Mouse (Mus musculus) adrenal gland, postnatal 14 days (tissue): Measurements from ENCODE around the gene Ccr1l1. TPM values are rescaled to one million over a fixed set of nuclear protein-coding genes. Genes with fewer than 3 reads are reported as not detected.
A peak's percentile ranks its signal among the peaks of the same experiment; 100 is the strongest.

ENCODE experiments used
- DNase-seq: peaks from one replicate; pipeline ENCODE4 v3.0.0; 2021; ENCODE audit warnings: mixed read lengths
- total RNA-seq: library from RNA; stranded (reverse); gene quantifications from 2 replicates; pipeline ENCODE4 v1.2.3, GENCODE M21; 2021

The Ccr1l1 gene
- total RNA-seq, 1 experiment from 2014 or later, result not detected

DNA sequence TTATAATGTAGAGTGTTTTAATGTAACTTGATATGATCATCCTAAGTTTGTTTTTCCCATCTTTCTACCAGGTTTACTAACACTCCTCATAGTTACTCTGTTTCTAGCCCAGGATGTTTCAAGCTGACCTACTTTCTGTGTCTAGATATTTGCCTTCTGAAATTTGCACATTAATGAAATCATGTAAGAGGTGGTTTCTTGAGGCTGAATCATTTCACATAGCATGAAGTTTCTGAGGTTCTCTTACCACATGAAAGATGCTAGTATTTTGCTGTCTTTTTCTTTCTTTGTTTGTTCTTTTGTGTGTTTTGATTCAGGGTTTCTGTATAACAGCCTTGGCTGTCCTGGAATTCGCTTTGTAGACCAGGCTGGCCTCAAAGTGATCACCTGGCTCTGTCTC, 18.0 kb downstream of the Ccr1l1 start:
- DNase-seq, result no peak

DNA sequence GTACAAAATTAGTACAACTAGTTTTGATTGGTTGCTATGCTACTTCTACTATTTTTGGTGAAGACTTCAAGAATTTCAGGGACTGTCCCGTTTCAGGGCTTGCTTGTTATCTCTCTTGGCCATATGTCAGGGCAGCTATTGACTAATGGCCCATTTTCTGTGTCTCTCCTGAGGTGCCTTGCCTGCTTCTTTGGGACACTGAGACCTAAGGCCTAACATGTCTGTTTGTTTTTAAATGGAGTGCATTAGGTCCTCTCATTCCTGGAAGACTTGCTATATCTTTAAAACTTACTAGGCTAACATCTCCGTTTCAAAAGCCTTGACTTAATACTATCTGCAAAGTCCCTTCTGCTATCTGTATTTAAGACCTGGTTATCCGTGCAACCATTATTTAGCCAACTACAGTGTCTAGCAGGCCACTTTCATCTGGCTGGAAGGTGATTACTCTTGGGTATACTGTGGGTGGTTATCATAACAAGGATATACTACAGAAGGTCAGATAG, 20.2 kb downstream of the Ccr1l1 start:
- no peak for DNase-seq

DNA sequence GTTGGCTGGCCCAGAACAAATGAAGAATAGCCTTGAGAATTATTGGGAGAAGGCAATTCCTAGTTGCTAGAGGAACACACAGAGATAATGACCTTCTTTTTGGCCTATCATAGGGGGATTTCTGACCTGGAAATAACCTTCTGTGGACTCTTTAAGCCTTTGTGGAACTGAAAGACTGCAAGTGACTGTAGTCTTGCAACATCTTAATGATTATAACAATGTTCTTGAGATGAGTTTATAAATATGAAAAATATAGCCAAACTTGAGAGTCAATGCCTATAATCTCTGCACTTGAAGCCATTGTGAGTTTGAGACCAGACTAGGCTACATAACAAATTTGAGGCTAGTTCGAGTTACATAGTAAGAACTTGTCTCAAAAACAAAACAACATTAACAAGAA, 21.3 kb downstream of the Ccr1l1 start:
- DNase-seq, result no peak

DNA sequence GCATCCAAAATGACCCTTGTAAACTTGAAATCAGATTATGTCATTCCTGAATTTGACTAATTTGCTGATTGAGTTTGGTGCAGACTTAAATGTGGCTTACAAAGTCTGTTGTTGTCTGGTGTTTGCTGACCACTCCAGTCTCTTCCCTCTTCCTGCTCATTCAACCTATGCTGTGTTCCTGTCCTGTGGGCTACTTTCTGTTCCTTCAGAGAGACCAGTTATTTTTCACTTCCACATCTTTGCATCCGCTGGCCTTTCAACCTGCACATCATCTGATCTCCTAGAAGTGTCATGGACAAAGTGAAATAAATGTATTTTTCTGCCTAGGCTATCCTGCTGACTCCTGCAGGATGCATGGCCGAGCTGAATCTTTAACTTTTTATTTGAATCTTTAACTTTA, 24.7 kb downstream of the Ccr1l1 start:
- no peak for DNase-seq

DNA sequence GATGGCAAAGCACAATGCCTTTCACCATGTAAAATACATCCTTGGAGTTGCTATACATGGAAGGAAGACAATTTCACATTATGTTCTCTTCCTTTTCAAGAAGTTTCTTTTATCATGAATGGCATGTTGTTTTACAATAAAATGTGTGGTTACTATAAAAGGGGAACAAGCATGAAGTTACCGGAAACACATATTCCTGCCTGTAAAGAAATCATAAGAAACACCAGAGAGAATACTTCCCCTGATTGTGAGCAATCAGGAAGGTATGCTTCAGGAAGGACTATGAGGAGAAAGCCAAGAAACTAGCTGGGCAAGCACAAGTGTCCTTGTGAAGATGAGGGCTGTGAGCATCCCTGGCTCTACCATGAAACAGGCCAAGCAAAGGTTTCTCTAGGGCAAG, 27.0 kb downstream of the Ccr1l1 start:
- DNase-seq, result no peak

DNA sequence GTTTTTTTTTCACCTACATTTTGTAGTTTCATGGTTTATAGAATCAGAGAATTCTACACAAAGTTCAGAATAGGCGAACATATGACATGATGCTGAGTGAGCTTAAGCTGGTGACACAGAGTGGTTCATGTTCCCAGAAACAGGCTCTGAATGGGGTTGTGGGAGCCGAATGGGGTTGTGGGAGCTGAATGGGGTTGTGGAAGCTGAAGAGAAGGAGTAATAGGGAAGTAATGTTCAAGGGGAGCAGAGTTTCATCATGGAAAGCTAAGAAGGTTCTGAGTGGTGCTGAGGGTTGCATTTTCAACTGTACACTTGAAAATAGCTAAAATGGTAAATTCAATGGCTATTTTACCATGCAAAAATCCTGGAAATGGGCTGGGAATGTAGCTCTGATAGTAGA, 28.8 kb downstream of the Ccr1l1 start:
- DNase-seq, result no peak

DNA sequence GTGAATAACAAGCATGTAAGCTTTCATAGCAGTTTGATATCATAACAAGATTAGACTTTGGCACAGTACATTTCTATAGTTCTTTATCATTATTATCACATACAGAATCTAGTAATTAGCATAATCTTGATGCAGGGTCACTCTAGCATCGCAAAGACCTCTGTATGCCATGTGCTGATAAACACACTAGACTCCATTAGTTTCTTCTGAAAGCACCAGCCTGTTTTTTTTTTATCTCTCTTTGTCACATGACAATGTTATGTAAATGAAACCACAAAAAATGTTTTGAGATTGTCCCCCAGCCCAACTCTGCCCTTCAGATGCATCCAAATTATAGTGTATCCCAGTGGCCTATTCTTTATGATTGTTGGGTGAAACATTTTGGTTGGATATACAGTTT, 30.4 kb downstream of the Ccr1l1 start:
- DNase-seq, result no peak

DNA sequence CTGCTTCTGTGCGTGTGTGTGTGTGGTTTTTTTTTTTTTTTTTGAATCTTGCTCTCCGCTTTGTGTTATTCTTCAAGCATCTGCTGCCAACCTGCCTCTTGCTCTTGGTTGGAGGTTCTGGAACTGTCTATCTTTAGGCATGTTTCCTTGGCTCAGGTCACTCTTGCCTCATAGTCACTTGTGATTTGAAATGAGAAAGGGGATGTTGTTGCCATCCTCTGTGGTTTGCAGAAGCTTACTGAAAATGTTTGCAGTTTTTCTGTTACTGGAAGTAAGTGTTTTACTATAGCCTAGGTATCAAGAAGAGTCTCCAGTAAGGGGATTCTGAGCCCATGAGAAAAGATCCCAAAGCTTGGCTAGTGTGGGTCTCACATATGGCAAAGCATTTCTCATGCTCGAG, 36.2 kb downstream of the Ccr1l1 start:
- no peak for DNase-seq

DNA sequence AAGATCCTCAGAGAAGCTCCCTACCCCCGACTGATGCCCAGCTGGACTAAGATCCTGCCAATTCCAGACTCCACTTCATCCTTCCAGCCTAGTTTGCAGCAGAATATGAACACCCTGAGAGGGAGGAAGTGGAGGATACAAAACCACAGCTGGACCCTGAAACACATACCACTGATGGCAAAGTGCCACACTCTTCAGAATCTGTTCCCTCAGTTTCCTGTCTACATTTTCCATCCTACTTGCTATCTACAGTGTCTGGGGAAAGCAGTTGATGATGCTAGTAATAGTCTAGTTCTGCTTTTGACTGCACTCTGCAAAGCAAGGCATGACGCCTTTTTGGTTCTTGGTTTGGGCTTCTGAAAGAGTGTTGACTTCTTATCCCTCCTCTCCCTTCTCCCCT, 36.9 kb downstream of the Ccr1l1 start:
- no peak for DNase-seq

DNA sequence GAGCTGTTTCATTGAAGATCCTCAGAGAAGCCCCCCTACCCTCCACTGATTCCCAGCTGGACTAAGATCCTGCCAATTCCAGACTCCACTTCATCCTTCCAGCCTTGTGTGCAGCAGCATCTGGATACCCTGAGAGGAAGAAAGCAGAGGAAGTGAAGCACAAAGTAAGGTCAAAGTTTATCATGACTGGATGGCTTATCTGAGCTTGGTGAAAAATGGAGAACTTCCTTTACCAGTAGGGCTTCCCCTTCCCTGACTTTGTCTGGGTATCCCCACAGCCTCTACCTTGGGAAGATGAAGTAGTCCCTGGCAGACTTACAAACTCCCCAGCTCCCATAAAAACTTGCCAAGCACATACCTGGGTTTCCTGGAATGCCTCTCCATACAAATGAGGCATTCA, 37.6 kb downstream of the Ccr1l1 start:
- DNase-seq, result no peak

DNA sequence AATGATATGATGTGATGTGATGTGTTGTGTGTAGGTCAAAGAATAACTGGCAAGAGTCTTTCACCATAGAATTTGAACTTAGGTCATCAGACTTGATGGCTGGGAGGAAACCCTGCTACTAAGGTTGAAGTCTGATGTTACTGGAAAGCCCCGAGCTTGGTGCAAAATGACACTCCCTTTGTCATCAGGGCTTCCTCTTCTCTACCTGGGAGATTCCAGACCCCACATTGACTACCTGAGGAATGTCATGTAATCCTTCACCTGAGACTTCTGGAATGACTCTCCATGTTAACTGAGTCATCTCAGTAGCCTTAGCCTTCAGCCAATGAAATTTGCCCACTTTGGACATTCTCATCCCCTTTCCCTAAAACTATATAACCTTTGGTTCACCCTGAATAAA, 38.0 kb downstream of the Ccr1l1 start:
- DNase-seq, result no peak

DNA sequence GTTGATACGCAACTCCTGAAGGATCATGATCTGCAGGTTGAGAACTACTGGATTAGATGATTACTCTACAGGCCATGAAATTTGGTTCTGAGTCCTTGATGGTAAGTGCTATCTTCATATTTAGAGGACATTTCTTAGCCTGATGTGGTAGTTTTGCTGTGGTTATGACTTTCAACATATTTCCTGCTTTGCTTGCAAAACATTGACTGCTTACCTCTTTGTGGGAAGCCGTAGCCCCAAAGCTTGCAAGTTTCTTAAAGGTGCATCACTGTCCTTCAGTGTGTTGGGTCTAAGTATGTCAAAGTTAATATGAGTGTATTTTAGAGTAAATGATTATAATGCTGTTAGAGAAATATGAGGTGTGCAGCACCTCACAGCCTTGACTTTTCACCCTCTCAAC, 40.2 kb downstream of the Ccr1l1 start:
- DNase-seq, result no peak

DNA sequence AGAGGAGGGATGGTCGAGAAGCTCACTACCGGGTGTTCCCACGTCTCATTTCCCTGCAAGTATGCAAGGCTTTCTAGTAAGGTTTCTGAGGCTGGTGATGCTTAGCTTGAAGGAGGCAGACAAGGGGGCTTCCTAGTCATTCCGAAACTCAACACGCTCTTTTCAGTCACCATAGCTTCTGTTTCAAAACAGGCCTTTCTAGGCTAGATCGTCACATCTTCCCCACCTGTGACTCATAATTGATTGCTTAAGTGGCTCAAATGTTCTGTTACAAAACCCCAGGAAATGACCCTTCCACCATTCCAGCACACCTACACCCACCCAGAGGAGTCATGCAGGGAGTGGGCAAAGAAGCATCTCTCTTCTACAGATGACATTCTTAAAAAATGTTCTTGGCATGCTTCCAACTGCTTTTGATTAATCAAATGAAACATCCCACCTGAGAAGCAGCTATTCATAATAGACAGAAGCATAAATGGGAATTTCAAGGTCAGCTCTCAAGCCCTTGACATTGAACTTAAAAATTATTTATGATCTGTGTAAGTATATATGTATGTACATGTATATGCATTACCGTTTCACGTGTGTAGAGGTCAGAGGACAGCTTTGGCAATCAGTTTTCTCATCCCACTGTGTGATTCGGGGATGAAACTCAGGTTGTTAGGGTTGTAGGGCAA, 41.5 kb downstream of the Ccr1l1 start:
- no peak for DNase-seq

DNA sequence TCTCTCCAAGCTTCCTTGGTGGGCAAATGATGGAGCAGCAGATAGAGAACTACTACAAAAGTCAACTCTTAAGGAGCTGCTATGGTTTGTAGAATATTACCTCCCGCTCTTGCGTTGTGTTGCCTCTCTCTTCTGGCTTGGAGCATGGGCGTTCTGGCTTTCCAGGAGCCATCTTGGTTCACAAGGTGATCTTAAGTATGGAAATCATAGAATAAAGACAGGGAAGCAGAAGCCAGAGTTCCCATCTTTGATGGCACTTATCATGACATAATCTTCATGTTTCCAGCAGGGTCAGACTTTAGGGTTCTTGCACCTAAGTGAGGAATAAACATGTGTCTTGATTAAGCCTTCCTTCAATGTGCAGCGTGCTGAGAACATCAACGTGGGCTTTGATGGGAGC, 42.4 kb downstream of the Ccr1l1 start:
- no peak for DNase-seq

DNA sequence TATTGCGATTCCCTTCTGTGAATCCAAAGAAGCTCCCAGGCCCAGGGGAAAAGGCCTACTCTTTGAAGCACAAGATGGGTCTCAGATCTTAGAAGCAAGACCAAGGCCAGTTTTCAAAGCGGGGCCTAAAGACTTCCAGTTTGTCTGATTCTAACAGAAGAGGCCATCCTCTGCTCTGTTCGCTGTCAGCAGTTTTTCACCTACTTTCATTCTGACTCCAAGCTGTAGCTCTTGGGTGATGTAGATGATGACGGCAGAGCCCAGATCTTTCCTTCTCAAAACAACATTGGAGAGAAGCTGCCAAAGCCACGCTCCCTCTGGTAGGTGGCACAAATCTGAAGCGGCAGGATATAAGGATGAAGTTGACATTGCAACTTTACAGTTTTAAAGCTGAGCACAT, 42.9 kb downstream of the Ccr1l1 start:
- no peak for DNase-seq

DNA sequence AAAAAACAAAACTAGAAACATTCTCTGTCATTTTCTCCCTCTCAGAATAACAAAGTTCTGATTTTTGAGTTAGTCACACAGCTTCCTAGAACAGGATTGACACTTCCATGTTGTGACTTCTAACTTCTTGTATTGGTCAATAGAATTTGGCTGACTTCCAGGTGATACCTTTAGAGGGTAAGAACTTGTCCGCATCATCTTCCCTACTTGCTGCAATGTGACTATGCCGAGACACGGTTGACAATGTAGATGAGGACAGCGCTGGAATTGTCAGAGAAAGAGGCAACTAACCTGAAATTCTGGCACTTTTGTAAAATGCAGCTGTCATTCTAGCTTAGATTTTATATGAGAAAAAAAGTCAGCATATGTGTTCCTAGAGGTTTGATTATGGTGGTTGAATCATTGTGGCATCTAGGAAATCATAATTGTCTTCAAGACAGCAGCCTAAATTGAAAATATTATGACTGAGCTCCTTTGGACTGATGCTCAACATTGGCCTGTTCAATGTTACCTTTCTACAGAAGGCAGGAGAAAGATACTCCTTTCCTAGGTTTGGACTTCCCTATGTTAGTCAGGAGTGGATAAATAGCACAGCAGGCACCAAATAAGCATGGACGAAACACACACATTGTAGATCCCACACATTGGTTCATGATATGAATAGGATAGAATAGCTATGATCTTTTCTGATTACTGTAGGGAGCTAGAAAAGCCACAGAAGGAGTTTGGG, 44.3 kb downstream of the Ccr1l1 start:
- DNase-seq, result no peak

DNA sequence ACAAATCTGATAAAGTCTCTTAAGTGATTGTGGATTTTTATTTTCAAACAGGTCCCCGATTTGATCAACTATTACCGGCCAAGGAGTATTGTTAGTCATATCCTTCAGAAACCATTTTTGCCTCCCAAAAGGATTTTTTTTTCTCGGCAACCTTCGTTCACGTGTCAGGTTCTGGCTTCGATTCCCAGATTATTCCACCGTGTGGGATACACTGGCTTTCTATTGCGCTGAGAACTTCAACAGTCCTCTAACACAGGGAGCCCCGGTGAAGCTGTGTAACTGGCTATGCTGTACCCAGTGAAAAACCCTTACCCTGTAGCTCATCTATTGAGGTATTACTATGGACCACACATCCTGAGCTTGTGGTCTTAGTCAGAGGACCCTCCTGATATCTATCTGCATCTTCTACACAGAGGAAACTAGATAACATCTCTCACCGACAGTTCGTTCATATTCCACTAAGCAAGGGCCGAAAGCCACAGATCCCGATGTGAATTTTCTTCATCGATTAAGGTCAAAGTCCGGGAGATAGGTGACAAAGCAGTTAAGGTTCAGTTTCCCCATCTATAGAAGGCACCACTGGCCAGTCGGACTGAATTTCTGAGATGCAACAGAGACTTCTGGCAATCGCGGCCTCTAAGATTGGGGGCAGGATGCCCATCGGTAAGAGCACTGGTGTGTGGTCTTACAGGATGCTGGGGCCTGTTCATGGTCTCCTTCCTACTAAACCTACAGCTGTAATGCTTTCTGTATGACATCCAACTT, 45.1 kb downstream of the Ccr1l1 start:
- no peak for DNase-seq

DNA sequence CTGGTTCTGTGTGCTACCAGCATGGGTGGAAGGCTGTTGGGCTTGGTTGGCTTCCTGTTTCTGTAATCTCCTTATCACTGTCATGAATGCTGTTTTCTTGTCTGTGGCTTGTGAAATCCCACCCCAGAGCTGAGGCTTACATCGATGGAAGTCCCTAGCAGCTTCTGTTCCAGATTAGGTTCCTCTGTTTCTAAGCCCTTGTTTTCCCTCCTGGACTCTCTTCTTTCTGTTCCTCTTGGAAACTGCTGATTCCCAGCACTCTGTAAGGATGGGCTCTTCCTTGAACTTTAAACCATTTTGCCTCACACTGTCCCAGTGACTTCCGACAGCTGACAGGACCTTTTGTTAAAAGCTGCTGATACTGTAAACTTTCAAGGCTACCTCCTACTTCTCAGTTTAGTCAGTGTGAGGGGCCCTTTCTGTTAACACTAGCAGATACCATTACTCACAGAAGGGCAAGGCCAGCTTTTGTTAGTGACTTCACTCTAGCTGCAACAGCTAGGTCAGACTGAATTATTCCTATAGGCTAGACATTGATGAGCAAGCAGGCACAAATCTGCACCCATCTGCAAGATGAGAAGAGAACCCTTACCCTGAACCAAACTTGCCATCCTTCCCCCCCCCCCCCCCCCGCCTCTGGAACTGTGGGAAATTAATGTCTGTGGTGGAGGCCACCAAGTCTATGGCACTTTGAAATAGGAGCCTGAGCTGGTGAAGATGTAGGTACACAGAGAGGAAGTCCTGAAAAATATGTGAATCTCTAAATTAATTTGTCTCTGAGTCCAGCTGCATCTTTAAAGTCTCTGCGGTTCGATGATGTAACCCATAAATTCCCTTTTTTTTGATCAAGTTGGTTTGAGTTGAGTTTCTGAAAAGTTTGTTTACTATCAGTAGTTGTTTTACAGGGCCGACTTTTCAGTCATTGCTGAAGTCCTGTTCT, 46.2 kb downstream of the Ccr1l1 start:
- peak; percentile 43 for DNase-seq

DNA sequence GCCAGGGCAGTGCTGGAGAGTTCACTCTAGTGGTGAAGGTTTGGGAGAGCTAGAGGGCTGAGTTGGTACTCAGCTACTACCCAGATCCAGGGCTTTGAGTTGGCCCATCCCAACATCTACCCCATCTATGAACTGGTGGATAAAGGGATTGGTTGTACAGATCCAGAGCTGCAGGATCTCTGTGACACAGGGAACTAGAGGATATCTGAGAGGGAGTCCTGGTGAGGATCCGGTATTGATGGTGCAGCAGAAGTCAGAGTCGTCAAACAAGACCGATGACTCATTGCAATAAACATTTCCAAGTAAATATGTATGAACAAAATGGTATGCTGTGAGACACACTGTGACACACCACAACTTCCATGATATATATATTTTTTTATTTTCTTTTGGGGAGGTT, 47.3 kb downstream of the Ccr1l1 start:
- no peak for DNase-seq

DNA sequence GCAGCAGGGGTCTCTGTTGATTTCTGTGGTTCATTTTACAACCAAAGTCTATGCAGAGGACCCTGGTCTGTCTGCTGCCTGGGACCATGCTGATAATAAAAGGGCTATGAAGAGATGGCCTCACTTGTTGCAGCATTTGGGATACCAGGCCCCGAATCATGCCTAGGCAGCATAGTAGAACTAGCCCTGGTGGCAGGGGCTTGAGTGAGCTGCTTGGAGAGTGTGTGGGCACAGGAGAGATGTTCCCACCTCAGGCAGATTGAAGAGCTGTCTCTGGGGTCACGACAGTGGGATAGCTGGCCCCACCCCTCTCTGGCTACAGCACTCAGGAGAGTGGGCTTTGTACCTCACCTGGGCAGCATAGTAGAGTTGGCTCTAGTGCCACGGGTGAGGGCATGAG, 47.7 kb downstream of the Ccr1l1 start:
- DNase-seq, result no peak

DNA sequence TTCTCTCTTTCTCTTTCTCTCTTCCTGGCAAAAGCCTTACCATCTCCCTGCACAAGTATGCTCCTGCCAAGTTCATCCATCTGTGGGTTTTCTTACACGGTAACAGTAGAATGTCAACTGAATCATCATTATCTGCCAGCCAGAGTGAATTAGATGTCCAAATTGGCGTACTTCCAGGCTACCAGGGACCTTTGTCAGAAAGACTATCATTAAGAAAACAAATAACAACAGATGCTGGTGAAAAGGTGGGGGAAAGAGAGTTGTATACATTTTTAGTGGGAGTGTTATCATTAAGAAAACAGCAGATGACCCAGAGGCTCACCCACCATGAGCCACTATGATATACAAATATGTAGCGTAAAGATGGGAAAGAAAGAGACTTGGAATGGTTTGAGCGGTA, 48.3 kb downstream of the Ccr1l1 start:
- DNase-seq, result no peak

DNA sequence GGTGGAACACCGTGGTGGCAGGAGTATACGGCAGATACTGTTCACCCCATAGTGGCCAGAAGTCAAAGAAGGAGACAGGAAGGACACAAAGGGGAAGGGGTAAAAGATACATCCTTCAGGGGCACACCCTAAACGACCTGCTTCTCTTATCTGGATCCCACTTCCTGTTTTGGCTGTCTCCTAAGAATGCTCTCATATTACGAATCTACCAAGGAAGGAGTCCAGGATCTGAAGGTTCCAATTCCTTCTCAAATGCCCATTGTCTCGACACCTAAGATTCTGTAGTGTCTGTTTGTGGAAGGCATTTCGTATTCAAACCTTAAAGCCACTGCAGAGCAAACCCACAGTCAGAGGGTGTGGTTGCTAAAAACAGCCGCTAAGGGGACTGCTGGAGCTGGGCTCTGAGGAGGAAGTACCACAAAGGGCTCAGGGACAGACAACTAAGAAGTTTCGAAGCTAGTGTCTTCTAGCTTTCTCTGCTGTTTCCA, 49.4 kb downstream of the Ccr1l1 start:
- no peak for DNase-seq
